Mouse (Mus musculus) thymus, adult 2 months (tissue): ENCODE measurements around the gene Gm37240. TPM values are rescaled to one million over a fixed set of nuclear protein-coding genes. Genes with fewer than 3 reads are reported as not detected.

Source experiments
- DNase-seq: peaks from one replicate; pipeline ENCODE4 v3.0.0; 2021
- H3K27ac ChIP-seq: fragments of 200-500 bp; 2 replicates; pipeline ENCODE4 v1.5.1; 2012; ENCODE audit warnings: low read length, control low read depth; ENCODE audit not compliant: control insufficient read depth, insufficient read depth
- H3K27me3 ChIP-seq: fragments of 200-500 bp; 2 replicates; pipeline ENCODE4 v1.6.1; 2012; ENCODE audit warnings: mild to moderate bottlenecking, low read length, moderate library complexity, mixed read lengths; ENCODE audit not compliant: control insufficient read depth, insufficient read depth
- H3K36me3 ChIP-seq: fragments of 200-500 bp; 2 replicates; pipeline ENCODE4 v1.6.1; 2012; ENCODE audit warnings: mild to moderate bottlenecking, low read length, moderate library complexity; ENCODE audit not compliant: control insufficient read depth, insufficient read depth
- H3K4me1 ChIP-seq: fragments of 200-500 bp; replicated peaks from 2 replicates; pipeline ENCODE4 v1.6.1; 2012; ENCODE audit warnings: low read length; ENCODE audit not compliant: control insufficient read depth, insufficient read depth
- H3K4me3 ChIP-seq: fragments of 200-500 bp; 2 replicates; pipeline ENCODE4 v1.5.1; 2012; ENCODE audit warnings: mild to moderate bottlenecking, low read length, control low read depth, moderate library complexity; ENCODE audit not compliant: control insufficient read depth, insufficient read depth
- CTCF ChIP-seq: fragments of 200-500 bp; IDR thresholded peaks from 2 replicates; pipeline ENCODE4 v1.5.1; 2012; ENCODE audit warnings: mild to moderate bottlenecking, control low read depth, low read length, moderate library complexity, borderline replicate concordance; ENCODE audit not compliant: control insufficient read depth, poor library complexity, insufficient read depth; ENCODE audit errors: extremely low read depth
- POLR2A ChIP-seq: fragments of 200-500 bp; IDR thresholded peaks from 2 replicates; pipeline ENCODE4 v1.6.1; 2012; ENCODE audit warnings: mild to moderate bottlenecking, low read length, control low read depth, moderate library complexity; ENCODE audit not compliant: control insufficient read depth, poor library complexity, insufficient read depth; ENCODE audit errors: extremely low read depth
- WGBS: fragments of 180-500 bp; shearing (Covaris S2); methylation state at CpG from one replicate; pipeline ENCODE4 v1.1.7; 2018; 5-methylcytosine and 5-hydroxymethylcytosine counted together
- polyA plus RNA-seq: library from polyadenylated mRNA; depleted of rRNA; stranded (reverse); fragments of >200 nt; gene quantifications from 2 replicates; pipeline ENCODE4 v1.2.3, GENCODE M21; 2012

Gene Gm37240
- polyA plus RNA-seq, 1 experiment, result 7.0 TPM

- no peaks in the 10 kb centered on the region for H3K4me1 ChIP-seq
- TF ChIP-seq POLR2A, result no peak
- TF ChIP-seq CTCF, result no peak
- H3K36me3 ChIP-seq, result peaks cover 50% of the 10 kb centered on the region
- no peak overlapping the region for H3K27ac ChIP-seq
- H3K27me3 ChIP-seq, result no peaks in the 10 kb centered on the region
- 96% methylated on average over 5 of the region's 5 CpGs for WGBS
- no peak overlapping the region for H3K4me3 ChIP-seq
- no peak for DNase-seq
Measured at GRCm38 (mm10) chr3:84971561-84971960, 915.8 kb downstream of the Gm37240 start.

- no peak for DNase-seq
- no peak overlapping the region for H3K4me3 ChIP-seq
- WGBS, result 65% methylated on average over 4 of the region's 4 CpGs
- H3K36me3 ChIP-seq, result peaks cover 37% of the 10 kb centered on the region
- H3K27ac ChIP-seq, result no peak overlapping the region
- H3K4me1 ChIP-seq, result no peaks in the 10 kb centered on the region
- no peaks in the 10 kb centered on the region for H3K27me3 ChIP-seq
- no peak for TF ChIP-seq POLR2A
- TF ChIP-seq CTCF, result no peak
Measured at GRCm38 (mm10) chr3:84967364-84967763, 920.0 kb downstream of the Gm37240 start.

- 95% methylated on average over 5 of the region's 5 CpGs for WGBS
- Histone ChIP-seq H3K4me3 (no peak overlapping the region), H3K27me3 (no peaks in the 10 kb centered on the region), H3K36me3 (peaks cover 25% of the 10 kb centered on the region), H3K4me1 (no peaks in the 10 kb centered on the region), H3K27ac (no peak overlapping the region)
- DNase-seq, result no peak
- TF ChIP-seq POLR2A, result no peak
- no peak for TF ChIP-seq CTCF
Measured at GRCm38 (mm10) chr3:84965156-84965555, 922.2 kb downstream of the Gm37240 start.

- Histone ChIP-seq H3K4me3 (no peak overlapping the region), H3K36me3 (peaks cover 10% of the 10 kb centered on the region), H3K4me1 (no peaks in the 10 kb centered on the region), H3K27me3 (no peaks in the 10 kb centered on the region), H3K27ac (no peak overlapping the region)
- TF ChIP-seq CTCF, result no peak
- no peak for TF ChIP-seq POLR2A
- WGBS, result 68% methylated on average over 4 of the region's 4 CpGs
- DNase-seq, result no peak
Measured at GRCm38 (mm10) chr3:84955857-84956256, 931.5 kb downstream of the Gm37240 start.

- H3K27me3 ChIP-seq, result no peaks in the 10 kb centered on the region
- no peak overlapping the region for H3K27ac ChIP-seq
- peaks cover 8% of the 10 kb centered on the region for H3K36me3 ChIP-seq
- DNase-seq, result no peak
- no peak overlapping the region for H3K4me3 ChIP-seq
- no peaks in the 10 kb centered on the region for H3K4me1 ChIP-seq
- WGBS, result 96% methylated on average over 8 of the region's 8 CpGs
- TF ChIP-seq CTCF (no peak), POLR2A (no peak)
Measured at GRCm38 (mm10) chr3:84955011-84955775, 932.1 kb downstream of the Gm37240 start.

GRCm38 (mm10) chr3:84952585-84953187, 934.6 kb downstream of the Gm37240 start:
- 95% methylated on average over 7 of the region's 7 CpGs for WGBS
- Histone ChIP-seq H3K4me3 (no peak overlapping the region), H3K27ac (no peak overlapping the region), H3K36me3 (no peaks in the 10 kb centered on the region), H3K27me3 (no peaks in the 10 kb centered on the region), H3K4me1 (no peaks in the 10 kb centered on the region)
- TF ChIP-seq CTCF, result no peak
- no peak for TF ChIP-seq POLR2A
- DNase-seq, result no peak
